In genomic region chr6:113194841-113195595, GRCm38 (mm10) we compare ENCODE assay signal across 8 mouse cellular contexts. TPM values are rescaled to one million over a fixed set of nuclear protein-coding genes. Genes with fewer than 3 reads are reported as not detected.
A peak's percentile ranks its signal among the peaks of the same experiment; 100 is the strongest.
DNase-seq lines count a peak whose midpoint lies in the region; ATAC-seq lines count a peak whose summit lies in the region.

Gene Lhfpl4, minus strand, starts transcription at chr6:113195384.

- no peak within 1 kb of the TSS for H3K27ac ChIP-seq in kidney, embryonic 14.5 days (ENCODE audit: low read depth, low read length)
- H3K27ac ChIP-seq in embryonic facial prominence, embryonic 15.5 days (replicated peaks): no peak within 1 kb of the TSS
- peak within 1 kb of the TSS; percentile 93 for H3K27ac ChIP-seq in midbrain, embryonic 10.5 days (replicated peaks)

- ATAC-seq in kidney, embryonic 14.5 days (ENCODE audit: low FRiP score, low TSS enrichment): peak; percentile 49; the same call in 1 of the 2 replicates
- ATAC-seq in embryonic facial prominence, embryonic 15.5 days (ENCODE audit: insufficient number of reproducible peaks, low FRiP score, low TSS enrichment, low read depth): no peak; the same call in 1 of the 2 replicates
- ATAC-seq in megakaryocyte-erythroid progenitor cell, adult 5-6 weeks (replicated peaks; ENCODE audit: low FRiP score, low TSS enrichment, poor library complexity, severe bottlenecking): no peak

- H3K36me3 ChIP-seq in kidney, embryonic 14.5 days (ENCODE audit: control insufficient read depth, insufficient read depth, low read length): no peaks in the 10 kb centered on the region
- no peaks in the 10 kb centered on the region for H3K36me3 ChIP-seq in embryonic facial prominence, embryonic 15.5 days
- H3K36me3 ChIP-seq in midbrain, embryonic 10.5 days: peaks cover 2% of the 10 kb centered on the region; the same call in 1 of the 2 replicates

- under 1% methylated on average over 46 of the region's 66 CpGs for WGBS in kidney, embryonic 14.5 days
- 1% methylated on average over 61 of the region's 66 CpGs for WGBS in embryonic facial prominence, embryonic 15.5 days
- under 1% methylated on average over 53 of the region's 66 CpGs for WGBS in midbrain, embryonic 10.5 days

- DNase-seq in kidney, adult 8-10 months: no peak
- peak; percentile 80 for DNase-seq in brain, adult 2 months (ENCODE audit: low read depth, low spot score)
- DNase-seq in layer of hippocampus, adult 8-10 months (ENCODE audit: low spot score in 2 of 2): peak in 1 of 2 experiments; percentile 53
- peak; percentile 69 for DNase-seq in midbrain, embryonic 10.5 days (ENCODE audit: low spot score)
- no peak for DNase-seq in c-Kit-positive CD71-positive TER-119-positive erythroid progenitor cells, embryonic 14.5 days (ENCODE audit: low spot score)

- H3K4me2 ChIP-seq in kidney, embryonic 14.5 days (replicated peaks; ENCODE audit: low read depth, low read length): peak within 1 kb of the TSS; percentile 82
- H3K4me2 ChIP-seq in embryonic facial prominence, embryonic 15.5 days (replicated peaks): peak within 1 kb of the TSS; percentile 84

- H3K4me3 ChIP-seq in kidney, embryonic 14.5 days (ENCODE audit: low read length): peak within 1 kb of the TSS; percentile 44
- H3K4me3 ChIP-seq in embryonic facial prominence, embryonic 15.5 days (replicated peaks): peak within 1 kb of the TSS; percentile 49
- peak within 1 kb of the TSS; percentile 86 for H3K4me3 ChIP-seq in midbrain, embryonic 10.5 days

- H3K27me3 ChIP-seq in kidney, embryonic 14.5 days (ENCODE audit: control insufficient read depth, insufficient read depth, low read length): peaks cover 32% of the 10 kb centered on the region
- peaks cover 37% of the 10 kb centered on the region for H3K27me3 ChIP-seq in embryonic facial prominence, embryonic 15.5 days
- H3K27me3 ChIP-seq in midbrain, embryonic 10.5 days (ENCODE audit: low read depth, poor library complexity, severe bottlenecking): peaks cover 49% of the 10 kb centered on the region

- H3K4me1 ChIP-seq in kidney, embryonic 14.5 days (ENCODE audit: control insufficient read depth, insufficient read depth, low read length): peaks cover 14% of the 10 kb centered on the region; the same call in 1 of the 2 replicates
- peaks cover 13% of the 10 kb centered on the region for H3K4me1 ChIP-seq in embryonic facial prominence, embryonic 15.5 days
- peaks cover 38% of the 10 kb centered on the region for H3K4me1 ChIP-seq in midbrain, embryonic 10.5 days

- peak within 1 kb of the TSS; percentile 40; the same call in 1 of the 2 replicates for H3K9ac ChIP-seq in kidney, embryonic 14.5 days (ENCODE audit: low read depth, low read length)
- H3K9ac ChIP-seq in embryonic facial prominence, embryonic 15.5 days: no peak within 1 kb of the TSS

- no peaks in the 10 kb centered on the region for H3K9me3 ChIP-seq in kidney, embryonic 14.5 days (ENCODE audit: control insufficient read depth, low read length)
- no peaks in the 10 kb centered on the region for H3K9me3 ChIP-seq in embryonic facial prominence, embryonic 15.5 days (replicated peaks)
- no peaks in the 10 kb centered on the region for H3K9me3 ChIP-seq in midbrain, embryonic 10.5 days (replicated peaks)

RNA-seq across cellular contexts. Expression of gene Lhfpl4, which starts in this region (rescaled TPM):
- polyA plus RNA-seq in kidney, embryonic 14.5 days (2014; fragmentation: Nextera tagmentation; extraction: Ambion mirVana): 0.45 and 0.69 TPM in 2 replicates
- polyA plus RNA-seq in embryonic facial prominence, embryonic 15.5 days (2015; fragmentation: Nextera tagmentation; extraction: Ambion mirVana): 1.5 and 1.9 TPM in 2 replicates
- 10 to 100 TPM; 71.7 to 80.9 (median 76.9) TPM for total RNA-seq in layer of hippocampus, adult 8-10 months (2022)
- 13.8 and 21.6 TPM in 2 replicates for polyA plus RNA-seq in midbrain, embryonic 10.5 days (2016; fragmentation: Nextera tagmentation; extraction: Ambion mirVana)
- 0.69 TPM in 1 of 2 replicates, not detected in the other for total RNA-seq in megakaryocyte-erythroid progenitor cell, adult 5-6 weeks (2014; fragmentation: Nextera tagmentation)
- total RNA-seq in megakaryocyte-erythroid progenitor cell, adult 5-6 weeks (2017): not detected in 2 replicates

Comparison
In these comparisons a context has a peak if more than half of its experiments do, and no peak if none do; other contexts are left out.
1. RNA of gene Lhfpl4 (total RNA-seq): 71.7 to 80.9 TPM in layer of hippocampus, adult 8-10 months; 0.69 TPM in megakaryocyte-erythroid progenitor cell, adult 5-6 weeks; every median in the first group is over 10 times any median in the second.
2. Peak in ATAC-seq, H3K4me3 ChIP-seq, H3K9ac ChIP-seq and H3K4me2 ChIP-seq in kidney, embryonic 14.5 days; RNA of the gene not detected or under 1 TPM.
3. DNase-seq: peak in brain, adult 2 months (single experiment) and midbrain, embryonic 10.5 days (single experiment); none in kidney, adult 8-10 months (0 of 2) and c-Kit-positive CD71-positive TER-119-positive erythroid progenitor cells, embryonic 14.5 days (single experiment).
4. Peak in every context shown above with its lines, with median percentiles within 50 percentile points of each other: H3K4me3 ChIP-seq.